Mouse (Mus musculus) liver, postnatal 0 days (tissue): ENCODE measurements around the gene P4htm.

Experiments
- CTCF ChIP-seq: sonication (generic); IDR thresholded peaks from 2 replicates; pipeline ENCODE4 v1.5.1; 2016; ENCODE audit warnings: antibody characterized with exemption, low read depth
- EP300 ChIP-seq: IDR thresholded peaks from 2 replicates; pipeline ENCODE4 v1.6.1; 2016; ENCODE audit warnings: antibody characterized with exemption, low read depth, mild to moderate bottlenecking

DNA sequence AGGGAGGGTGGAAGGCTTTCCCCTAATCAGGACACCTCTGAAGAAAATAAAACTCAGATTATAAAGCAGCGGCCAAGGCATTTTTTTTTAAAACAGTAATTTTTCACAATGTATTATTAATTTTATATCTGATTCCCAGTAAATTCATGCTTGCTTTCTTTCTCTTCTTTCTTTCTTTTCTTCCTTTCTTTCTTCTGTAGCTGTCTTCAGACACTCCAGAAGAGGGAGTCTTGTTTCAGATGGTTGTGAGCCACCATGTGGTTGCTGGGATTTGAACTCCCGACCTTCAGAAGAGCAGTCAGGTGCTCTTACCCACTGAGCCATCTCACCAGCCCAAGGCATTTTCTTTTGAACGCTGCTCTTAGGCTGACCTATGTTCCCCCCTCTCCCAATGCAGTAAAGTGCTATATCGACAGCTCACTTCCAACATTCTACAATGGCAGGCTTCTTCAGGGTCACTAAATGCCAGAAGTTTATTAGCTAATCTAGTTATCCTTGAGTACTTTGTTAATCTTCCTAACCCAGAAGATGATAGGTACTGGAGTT, 1.6 kb upstream of the P4htm start:
- no peak for TF ChIP-seq CTCF
- TF ChIP-seq EP300, result no peak
